Mouse (Mus musculus) forebrain, postnatal 0 days (tissue): ENCODE measurements at regions not wholly inside any gene's neighbourhood (a gene's known extent, or its start where the extent isn't known, plus 50 kb on each side); places are given as distances from the start of the nearest gene placed in this dataset.
"Not testable (repeated sequence)": the region's sequence is repeated elsewhere in the genome, so short reads cannot be mapped to it uniquely, and the experiment has no call there.

ENCODE experiments used
- ATAC-seq: fragments of 200-750 bp; cut with Nextera tagmentation; 2 replicates; pipeline ENCODE4 v1.8.0; 2017; ENCODE audit warnings: mild to moderate bottlenecking, moderate library complexity
- DNase-seq: peaks from one replicate; pipeline ENCODE4 v3.0.0-alpha.2; 2015
- H3K27ac ChIP-seq: fragments of 300-500 bp; sonication (generic); 2 replicates; pipeline ENCODE4 v1.5.1; 2014; ENCODE audit warnings: low read depth, mild to moderate bottlenecking, antibody characterized with exemption, low read length, moderate library complexity, mixed read lengths
- H3K27me3 ChIP-seq: fragments of 300-500 bp; sonication (generic); 2 replicates; pipeline ENCODE4 v1.6.1; 2014; ENCODE audit warnings: mild to moderate bottlenecking, low read length, mixed read lengths; ENCODE audit not compliant: insufficient read depth
- H3K36me3 ChIP-seq: fragments of 300-500 bp; sonication (generic); 2 replicates; pipeline ENCODE4 v1.6.1; 2014; ENCODE audit warnings: mild to moderate bottlenecking, moderate library complexity; ENCODE audit not compliant: insufficient read depth
- H3K4me1 ChIP-seq: fragments of 300-500 bp; sonication (generic); 2 replicates; pipeline ENCODE4 v1.6.1; 2014; ENCODE audit warnings: antibody characterized with exemption; ENCODE audit not compliant: insufficient read depth
- H3K4me2 ChIP-seq: fragments of 300-500 bp; sonication (generic); 2 replicates; pipeline ENCODE4 v1.6.1; 2014; ENCODE audit warnings: low read depth, mild to moderate bottlenecking, moderate library complexity
- H3K4me3 ChIP-seq: fragments of 300-500 bp; sonication (generic); 2 replicates; pipeline ENCODE4 v1.5.1; 2014; ENCODE audit warnings: low read depth, low read length, mixed read lengths
- H3K9ac ChIP-seq: fragments of 300-500 bp; sonication (generic); 2 replicates; pipeline ENCODE4 v1.6.1; 2014; ENCODE audit warnings: mild to moderate bottlenecking
- H3K9me3 ChIP-seq: fragments of 300-500 bp; sonication (generic); 2 replicates; pipeline ENCODE4 v1.6.1; 2016; ENCODE audit warnings: low read length
- CTCF ChIP-seq: sonication (generic); IDR thresholded peaks from 2 replicates; pipeline ENCODE4 v1.5.1; 2016; ENCODE audit warnings: antibody characterized with exemption, control low read depth, low read depth
- WGBS: fragments of 180-500 bp; shearing (Covaris S2); extraction: QIAGEN DNeasy Blood & Tissue Kit; methylation state at CpG from one replicate; pipeline ENCODE4 v1.1.7; 2014; 5-methylcytosine and 5-hydroxymethylcytosine counted together

DNA sequence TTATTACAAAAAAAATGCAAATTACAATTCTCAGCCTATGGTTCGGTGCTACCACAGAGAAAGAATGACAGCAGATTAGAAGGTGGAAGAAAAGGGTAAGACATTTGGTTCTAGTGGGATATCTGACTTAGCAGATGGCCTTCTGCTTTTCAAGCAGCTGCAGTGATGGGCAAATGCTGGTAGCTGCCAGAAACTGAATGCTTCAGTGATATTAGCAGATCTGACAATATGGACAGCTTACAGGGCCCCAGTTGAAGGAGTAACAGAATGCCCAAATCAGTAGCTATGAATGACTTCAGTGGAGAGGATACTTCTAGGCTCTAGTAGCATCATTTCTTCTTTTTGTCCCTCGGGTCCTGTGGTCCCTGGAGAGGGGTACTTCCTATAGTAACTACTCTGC lies 143.9 kb upstream of the Rps6ka3 start:
- no peaks in the 10 kb centered on the region for H3K36me3 ChIP-seq
- DNase-seq (no peak), ATAC-seq (no peak)
- no peak overlapping the region for H3K27ac ChIP-seq
- 57% methylated on average over 2 of the region's 2 CpGs for WGBS
- no peaks in the 10 kb centered on the region for H3K27me3 ChIP-seq
- no peak overlapping the region for H3K9ac ChIP-seq
- H3K4me3 ChIP-seq: no peak overlapping the region
- no peaks in the 10 kb centered on the region for H3K9me3 ChIP-seq
- no peak for TF ChIP-seq CTCF
- H3K4me1 ChIP-seq: no peaks in the 10 kb centered on the region
- no peak overlapping the region for H3K4me2 ChIP-seq

DNA sequence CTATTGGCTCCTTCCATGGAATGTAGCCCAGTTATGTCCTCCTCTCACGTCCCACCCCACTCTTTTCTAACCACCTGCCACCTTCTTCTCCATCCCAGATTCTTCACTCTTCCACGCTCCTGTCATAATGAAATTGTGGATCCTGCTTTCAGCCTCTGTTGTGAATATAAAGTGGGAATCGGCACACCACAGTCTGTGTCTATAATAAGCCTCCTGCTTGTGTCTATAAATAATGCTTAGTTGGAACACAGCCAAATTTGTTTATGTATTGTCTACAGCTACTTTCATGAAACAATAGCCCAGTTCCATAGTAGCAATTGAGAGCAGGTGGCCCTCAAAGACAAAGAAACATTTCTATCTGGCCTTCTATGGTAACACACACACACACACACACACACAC lies 137.5 kb upstream of the Rps6ka3 start:
- Histone ChIP-seq H3K9me3 (no peaks in the 10 kb centered on the region), H3K27ac (no peak overlapping the region), H3K4me3 (no peak overlapping the region), H3K4me2 (no peak overlapping the region), H3K36me3 (no peaks in the 10 kb centered on the region), H3K4me1 (no peaks in the 10 kb centered on the region), H3K9ac (no peak overlapping the region), H3K27me3 (no peaks in the 10 kb centered on the region)
- WGBS: 56% methylated on average over 3 of the region's 3 CpGs
- DNase-seq (no peak), ATAC-seq (0 out of 2 replicates have a peak, but pooled peaks have one; percentile 16)
- no peak for TF ChIP-seq CTCF

- H3K4me1 ChIP-seq: no peaks in the 10 kb centered on the region
- ATAC-seq (no peak), DNase-seq (no peak)
- no peak overlapping the region for H3K4me2 ChIP-seq
- H3K9me3 ChIP-seq: no peaks in the 10 kb centered on the region
- H3K36me3 ChIP-seq: no peaks in the 10 kb centered on the region
- no peak for TF ChIP-seq CTCF
- H3K9ac ChIP-seq: no peak overlapping the region
- no peak overlapping the region for H3K27ac ChIP-seq
- H3K4me3 ChIP-seq: no peak overlapping the region
- no peaks in the 10 kb centered on the region for H3K27me3 ChIP-seq
Measured at GRCm38 (mm10) chrX:159073533-159073932, 136.6 kb upstream of the Rps6ka3 start.

DNA sequence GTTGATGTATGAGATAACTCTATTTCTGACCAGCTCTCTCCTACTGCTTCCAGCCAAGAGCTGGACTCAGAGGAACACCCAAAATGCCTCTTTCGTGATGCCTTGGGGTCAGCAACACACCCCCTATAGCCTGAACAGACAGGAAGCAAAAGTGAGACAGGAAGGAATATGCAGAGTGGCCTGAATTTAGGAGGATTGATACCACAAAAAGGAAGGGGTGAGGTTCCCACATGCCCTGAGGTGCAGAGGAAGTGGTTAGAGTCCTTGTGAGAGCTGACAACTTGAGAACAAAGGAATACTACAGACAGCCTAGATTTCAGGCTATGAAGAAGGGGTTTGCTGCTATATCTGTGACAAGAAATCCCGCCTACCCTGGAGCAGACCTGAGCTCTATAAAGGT lies 129.6 kb upstream of the Rps6ka3 start:
- no peaks in the 10 kb centered on the region for H3K9me3 ChIP-seq
- ATAC-seq: no peak
- WGBS: 75% methylated on average over 2 of the region's 2 CpGs
- H3K36me3 ChIP-seq: no peaks in the 10 kb centered on the region
- no peak overlapping the region for H3K9ac ChIP-seq
- DNase-seq: no peak
- TF ChIP-seq CTCF: no peak
- H3K4me2 ChIP-seq: no peak overlapping the region
- no peak overlapping the region for H3K27ac ChIP-seq
- H3K4me1 ChIP-seq: no peaks in the 10 kb centered on the region
- H3K27me3 ChIP-seq: no peaks in the 10 kb centered on the region
- H3K4me3 ChIP-seq: no peak overlapping the region

- not testable (repeated sequence) for H3K9ac ChIP-seq, H3K4me3 ChIP-seq, H3K27ac ChIP-seq, H3K36me3 ChIP-seq, H3K4me1 ChIP-seq, H3K9me3 ChIP-seq, ATAC-seq, H3K27me3 ChIP-seq, H3K4me2 ChIP-seq, DNase-seq
- 92% methylated on average over 6 of the region's 6 CpGs for WGBS
Measured at GRCm38 (mm10) chrX:159110651-159111050, 99.5 kb upstream of the Rps6ka3 start.

- ATAC-seq (no peak), DNase-seq (no peak)
- Histone ChIP-seq H3K27ac (no peak overlapping the region), H3K36me3 (no peaks in the 10 kb centered on the region), H3K4me1 (no peaks in the 10 kb centered on the region), H3K9me3 (no peaks in the 10 kb centered on the region), H3K4me3 (no peak overlapping the region), H3K27me3 (no peaks in the 10 kb centered on the region), H3K4me2 (no peak overlapping the region), H3K9ac (no peak overlapping the region)
- TF ChIP-seq CTCF: no peak
Measured at GRCm38 (mm10) chrX:159116210-159116609, 93.9 kb upstream of the Rps6ka3 start.

- 79% methylated on average over 4 of the region's 4 CpGs for WGBS
- Histone ChIP-seq H3K4me1 (no peaks in the 10 kb centered on the region), H3K4me3 (no peak overlapping the region), H3K36me3 (no peaks in the 10 kb centered on the region), H3K27ac (no peak overlapping the region), H3K4me2 (no peak overlapping the region), H3K9ac (no peak overlapping the region), H3K27me3 (no peaks in the 10 kb centered on the region), H3K9me3 (no peaks in the 10 kb centered on the region)
- ATAC-seq (no peak), DNase-seq (no peak)
- no peak for TF ChIP-seq CTCF
Measured at GRCm38 (mm10) chrX:159140554-159140953, 69.6 kb upstream of the Rps6ka3 start.

DNA sequence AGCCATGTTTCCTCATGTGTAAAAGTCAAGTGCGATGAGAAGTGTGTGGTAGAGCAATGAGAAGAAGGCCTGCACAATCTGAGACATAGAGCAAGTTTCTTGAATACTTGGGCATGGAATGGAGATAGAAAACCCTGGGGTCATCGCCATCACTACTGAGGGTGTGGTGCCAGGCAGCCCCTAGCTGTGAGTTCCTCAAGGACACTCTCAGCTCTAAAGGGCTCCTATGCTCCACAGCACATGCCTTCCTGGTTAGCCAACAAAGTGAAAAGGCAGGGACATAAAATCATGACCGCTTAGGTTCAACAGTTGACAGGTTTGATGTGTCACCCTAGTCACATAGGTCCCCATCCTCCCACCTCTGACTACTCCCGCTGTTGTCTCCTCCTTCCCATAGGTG lies 66.8 kb upstream of the Rps6ka3 start:
- no peaks in the 10 kb centered on the region for H3K27me3 ChIP-seq
- no peak for TF ChIP-seq CTCF
- H3K4me2 ChIP-seq: no peak overlapping the region
- DNase-seq (no peak), ATAC-seq (no peak)
- no peaks in the 10 kb centered on the region for H3K9me3 ChIP-seq
- no peaks in the 10 kb centered on the region for H3K4me1 ChIP-seq
- H3K9ac ChIP-seq: no peak overlapping the region
- WGBS: 93% methylated on average over 4 of the region's 4 CpGs
- no peak overlapping the region for H3K27ac ChIP-seq
- no peak overlapping the region for H3K4me3 ChIP-seq
- no peaks in the 10 kb centered on the region for H3K36me3 ChIP-seq
